Mouse (Mus musculus) midbrain, embryonic 10.5 days (tissue): ENCODE data around the gene Hivep1. TPM values are rescaled to one million over a fixed set of nuclear protein-coding genes. Genes with fewer than 3 reads are reported as not detected.

Experiments used
- DNase-seq: peaks from one replicate; pipeline ENCODE4 v3.0.0-alpha.2; 2017; ENCODE audit warnings: low spot score
- H3K27ac ChIP-seq: fragments of 300-500 bp; sonication (generic); replicated peaks from 2 replicates; pipeline ENCODE4 v1.5.1; 2016; ENCODE audit warnings: mild to moderate bottlenecking
- H3K27me3 ChIP-seq: fragments of 300-500 bp; sonication (generic); 2 replicates; pipeline ENCODE4 v1.6.1; 2016; ENCODE audit warnings: low read depth, mild to moderate bottlenecking; ENCODE audit not compliant: poor library complexity, severe bottlenecking
- H3K36me3 ChIP-seq: fragments of 300-500 bp; sonication (generic); 2 replicates; pipeline ENCODE4 v1.6.1; 2016; ENCODE audit warnings: mild to moderate bottlenecking, moderate library complexity
- H3K4me1 ChIP-seq: fragments of 300-500 bp; sonication (generic); 2 replicates; pipeline ENCODE4 v1.6.1; 2016
- H3K4me3 ChIP-seq: fragments of 300-500 bp; sonication (generic); 2 replicates; pipeline ENCODE4 v1.5.1; 2016; ENCODE audit warnings: mild to moderate bottlenecking, moderate library complexity
- H3K9me3 ChIP-seq: fragments of 300-500 bp; sonication (generic); replicated peaks from 2 replicates; pipeline ENCODE4 v1.6.1; 2016; ENCODE audit warnings: mild to moderate bottlenecking
- WGBS: fragments of 180-500 bp; shearing (Covaris S2); methylation state at CpG from one replicate; pipeline ENCODE4 v1.1.7; 2016; 5-methylcytosine and 5-hydroxymethylcytosine counted together
- polyA plus RNA-seq: library from polyadenylated mRNA; unstranded; fragments of >200 nt; fragmentation: Nextera tagmentation; extraction: Ambion mirVana; gene quantifications from 2 replicates; pipeline ENCODE4 v1.2.1, GENCODE M21; 2016

The Hivep1 gene
- polyA plus RNA-seq, 1 experiment from 2014 or later, result 7.8 TPM

GRCm38 (mm10) chr13:42052696-42053541 is 1.1 kb downstream of the Hivep1 start:
- H3K36me3 ChIP-seq, result peaks cover 27% of the 10 kb centered on the region
- under 1% methylated on average over 32 of the region's 41 CpGs for WGBS
- H3K9me3 ChIP-seq, result no peaks in the 10 kb centered on the region
- peak overlapping the region; percentile 69 for H3K4me3 ChIP-seq
- peaks cover 3% of the 10 kb centered on the region; the same call in 1 of the 2 replicates for H3K27me3 ChIP-seq
- no peak for DNase-seq
- H3K4me1 ChIP-seq, result peaks cover 47% of the 10 kb centered on the region
- H3K27ac ChIP-seq, result peak overlapping the region; percentile 97

DNA sequence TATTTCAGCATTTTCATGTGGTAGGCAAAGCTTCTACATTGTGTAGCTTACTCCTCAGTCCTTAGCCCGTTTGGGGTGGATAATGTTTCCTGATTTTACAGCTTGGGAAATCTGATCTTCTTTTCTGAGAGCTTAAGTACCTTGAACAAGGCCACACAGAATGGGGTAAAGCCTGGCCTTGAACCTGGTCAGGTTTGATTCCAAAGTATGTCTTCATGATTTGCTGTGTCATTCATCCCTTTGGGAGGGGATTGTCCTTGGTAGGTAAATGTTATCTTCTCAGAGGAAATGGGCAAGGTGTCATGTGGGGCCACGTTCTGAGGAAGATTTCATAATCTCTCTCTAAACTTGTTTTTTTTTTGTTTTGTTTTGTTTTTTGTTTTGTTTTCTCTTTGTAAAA is 1.8 kb downstream of the Hivep1 start:
- no peaks in the 10 kb centered on the region for H3K27me3 ChIP-seq
- H3K36me3 ChIP-seq, result peaks cover 34% of the 10 kb centered on the region
- peak overlapping the region; percentile 69 for H3K4me3 ChIP-seq
- 36% methylated on average over 2 of the region's 2 CpGs for WGBS
- no peaks in the 10 kb centered on the region for H3K9me3 ChIP-seq
- DNase-seq, result no peak
- H3K4me1 ChIP-seq, result peaks cover 45% of the 10 kb centered on the region
- H3K27ac ChIP-seq, result peak overlapping the region; percentile 97; the same call in 1 of the 2 replicates

DNA sequence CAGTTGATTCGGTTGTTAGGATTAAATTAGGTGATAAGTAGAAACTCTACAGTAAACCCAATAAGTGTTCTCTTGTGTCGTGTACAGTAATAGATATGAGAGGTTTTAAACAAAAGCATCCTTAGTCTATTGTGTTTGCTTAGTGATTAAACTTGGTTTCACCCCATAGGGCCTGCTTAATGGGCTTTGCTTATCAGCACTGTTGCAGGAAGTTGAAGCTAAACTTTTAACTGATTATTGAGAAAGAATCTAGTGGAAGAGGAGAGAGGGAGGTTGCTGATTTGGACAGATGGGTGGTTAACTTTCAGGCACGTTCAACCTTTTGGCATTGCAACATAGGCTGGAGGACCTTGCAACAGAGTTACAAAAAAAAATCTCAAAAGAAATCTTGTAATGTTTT is 2.3 kb downstream of the Hivep1 start:
- peaks cover 36% of the 10 kb centered on the region for H3K36me3 ChIP-seq
- H3K4me1 ChIP-seq, result peaks cover 41% of the 10 kb centered on the region
- H3K4me3 ChIP-seq, result no peak overlapping the region
- no peaks in the 10 kb centered on the region for H3K9me3 ChIP-seq
- no peak overlapping the region for H3K27ac ChIP-seq
- WGBS, result 81% methylated on average over 3 of the region's 3 CpGs
- H3K27me3 ChIP-seq, result no peaks in the 10 kb centered on the region
- no peak for DNase-seq

GRCm38 (mm10) chr13:42056712-42057332 is 5.0 kb downstream of the Hivep1 start:
- no peaks in the 10 kb centered on the region for H3K9me3 ChIP-seq
- H3K4me3 ChIP-seq, result no peak overlapping the region
- peaks cover 23% of the 10 kb centered on the region for H3K4me1 ChIP-seq
- no peak for DNase-seq
- H3K27me3 ChIP-seq, result no peaks in the 10 kb centered on the region
- H3K27ac ChIP-seq, result no peak overlapping the region
- WGBS, result 96% methylated on average over 2 of the region's 2 CpGs
- H3K36me3 ChIP-seq, result peaks cover 59% of the 10 kb centered on the region

- Histone ChIP-seq H3K27ac (no peak overlapping the region), H3K36me3 (peaks cover 80% of the 10 kb centered on the region), H3K4me3 (no peak overlapping the region), H3K27me3 (no peaks in the 10 kb centered on the region), H3K9me3 (no peaks in the 10 kb centered on the region), H3K4me1 (no peaks in the 10 kb centered on the region)
- WGBS, result 90% methylated on average over 10 of the region's 10 CpGs
- no peak for DNase-seq
These were observed 9.2 kb downstream of the Hivep1 start for GRCm38 (mm10) chr13:42060846-42061630.

- no peaks in the 10 kb centered on the region for H3K9me3 ChIP-seq
- no peaks in the 10 kb centered on the region for H3K27me3 ChIP-seq
- H3K36me3 ChIP-seq, result peaks cover 81% of the 10 kb centered on the region
- H3K27ac ChIP-seq, result no peak overlapping the region
- no peak for DNase-seq
- no peak overlapping the region for H3K4me3 ChIP-seq
- no peaks in the 10 kb centered on the region for H3K4me1 ChIP-seq
These were observed 12.4 kb downstream of the Hivep1 start for GRCm38 (mm10) chr13:42064257-42064656.

- H3K36me3 ChIP-seq, result peaks cover 54% of the 10 kb centered on the region
These were observed 18.4 kb downstream of the Hivep1 start for GRCm38 (mm10) chr13:42070236-42070635.

GRCm38 (mm10) chr13:42071011-42071410 is 19.2 kb downstream of the Hivep1 start:
- Histone ChIP-seq H3K4me3 (no peak overlapping the region), H3K9me3 (no peaks in the 10 kb centered on the region), H3K27ac (no peak overlapping the region), H3K27me3 (no peaks in the 10 kb centered on the region), H3K4me1 (peaks cover 17% of the 10 kb centered on the region), H3K36me3 (peaks cover 52% of the 10 kb centered on the region)
- DNase-seq, result no peak
- WGBS, result 89% methylated on average over 6 of the region's 6 CpGs

More at GRCm38 (mm10) chr13:42070236-42070635, 18.4 kb downstream of the Hivep1 start:
- Histone ChIP-seq H3K4me3 (no peak overlapping the region), H3K9me3 (no peaks in the 10 kb centered on the region), H3K27ac (no peak overlapping the region), H3K27me3 (no peaks in the 10 kb centered on the region), H3K4me1 (peaks cover 17% of the 10 kb centered on the region)
- no peak for DNase-seq
- WGBS, result 85% methylated on average over 4 of the region's 4 CpGs

DNA sequence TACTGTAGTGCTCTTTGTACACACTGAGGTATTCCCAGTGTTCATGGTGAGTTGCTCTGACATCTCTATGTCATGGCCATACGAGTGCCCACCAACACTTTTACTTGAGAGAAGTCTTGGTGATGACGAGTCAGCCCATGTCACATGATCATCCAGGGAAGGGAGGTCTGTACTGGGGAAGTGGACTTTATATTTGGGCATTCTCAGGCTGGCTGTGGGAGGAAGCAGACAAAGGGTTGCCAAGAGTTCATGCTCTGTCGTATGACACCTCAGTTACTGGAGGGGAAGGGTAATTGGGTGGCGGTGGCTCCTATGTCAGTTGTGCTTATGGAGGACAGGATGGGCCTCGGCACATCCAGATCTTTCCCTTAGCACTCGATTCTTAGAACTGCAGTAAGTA is 21.5 kb downstream of the Hivep1 start:
- Histone ChIP-seq H3K4me1 (peaks cover 17% of the 10 kb centered on the region), H3K36me3 (peaks cover 53% of the 10 kb centered on the region), H3K9me3 (no peaks in the 10 kb centered on the region), H3K27ac (no peak overlapping the region), H3K4me3 (no peak overlapping the region), H3K27me3 (no peaks in the 10 kb centered on the region)
- WGBS, result 81% methylated on average over 6 of the region's 6 CpGs
- DNase-seq, result no peak

- peaks cover 53% of the 10 kb centered on the region for H3K36me3 ChIP-seq
- H3K4me1 ChIP-seq, result peaks cover 18% of the 10 kb centered on the region
- H3K9me3 ChIP-seq, result no peaks in the 10 kb centered on the region
- no peaks in the 10 kb centered on the region for H3K27me3 ChIP-seq
- WGBS, result 95% methylated on average over 5 of the region's 5 CpGs
- H3K4me3 ChIP-seq, result no peak overlapping the region
- no peak for DNase-seq
- no peak overlapping the region for H3K27ac ChIP-seq
These were observed 23.7 kb downstream of the Hivep1 start for GRCm38 (mm10) chr13:42075546-42075945.

- WGBS, result 96% methylated on average over 5 of the region's 5 CpGs
- Histone ChIP-seq H3K9me3 (no peaks in the 10 kb centered on the region), H3K27ac (no peak overlapping the region), H3K4me1 (peaks cover 11% of the 10 kb centered on the region; the same call in 1 of the 2 replicates), H3K4me3 (no peak overlapping the region), H3K27me3 (no peaks in the 10 kb centered on the region), H3K36me3 (peaks cover 54% of the 10 kb centered on the region)
- DNase-seq, result no peak
These were observed 25.0 kb downstream of the Hivep1 start for GRCm38 (mm10) chr13:42076751-42077302.

DNA sequence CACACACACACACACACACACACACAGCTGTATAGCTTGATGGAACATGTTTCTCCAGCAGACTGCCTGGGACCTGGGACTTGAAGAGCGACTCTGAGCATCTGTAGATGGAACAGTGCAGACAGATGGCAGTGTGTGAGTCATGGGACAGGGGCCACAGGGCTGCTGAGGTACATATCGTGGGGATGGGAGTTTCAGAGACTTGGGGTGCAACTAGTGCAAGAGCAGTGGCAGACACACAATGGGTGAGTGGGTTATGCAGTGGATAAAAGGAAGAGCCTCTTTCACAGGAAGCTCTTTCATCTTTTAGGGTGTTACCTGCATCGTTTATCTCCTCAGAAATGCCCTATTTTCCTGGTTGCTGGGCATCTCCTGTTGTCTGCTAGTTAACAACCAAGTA is 25.8 kb downstream of the Hivep1 start:
- DNase-seq, result no peak
- no peak overlapping the region for H3K27ac ChIP-seq
- peaks cover 11% of the 10 kb centered on the region; the same call in 1 of the 2 replicates for H3K4me1 ChIP-seq
- no peaks in the 10 kb centered on the region for H3K27me3 ChIP-seq
- WGBS, result 88% methylated on average over 3 of the region's 3 CpGs
- no peaks in the 10 kb centered on the region for H3K9me3 ChIP-seq
- peaks cover 62% of the 10 kb centered on the region for H3K36me3 ChIP-seq
- no peak overlapping the region for H3K4me3 ChIP-seq
